Mouse (Mus musculus) hindbrain, embryonic 10.5 days (tissue): ENCODE results near the gene Tomm40l. TPM values are rescaled to one million over a fixed set of nuclear protein-coding genes. Genes with fewer than 3 reads are reported as not detected.
"Not testable (repeated sequence)": the region's sequence is repeated elsewhere in the genome, so short reads cannot be mapped to it uniquely, and the experiment has no call there.

Source experiments
- DNase-seq: peaks from one replicate; pipeline ENCODE4 v3.0.0-alpha.2; 2017; ENCODE audit warnings: low spot score
- H3K27ac ChIP-seq: fragments of 300-500 bp; sonication (generic); 2 replicates; pipeline ENCODE4 v1.5.1; 2016; ENCODE audit warnings: mild to moderate bottlenecking, moderate library complexity
- H3K27me3 ChIP-seq: fragments of 300-500 bp; sonication (generic); 2 replicates; pipeline ENCODE4 v1.6.1; 2016; ENCODE audit warnings: mild to moderate bottlenecking; ENCODE audit not compliant: poor library complexity, insufficient read depth, severe bottlenecking
- H3K36me3 ChIP-seq: fragments of 300-500 bp; sonication (generic); 2 replicates; pipeline ENCODE4 v1.6.1; 2016; ENCODE audit warnings: mild to moderate bottlenecking, moderate library complexity
- H3K4me1 ChIP-seq: fragments of 300-500 bp; sonication (generic); replicated peaks from 2 replicates; pipeline ENCODE4 v1.6.1; 2016; ENCODE audit warnings: mild to moderate bottlenecking
- H3K4me3 ChIP-seq: fragments of 300-500 bp; sonication (generic); 2 replicates; pipeline ENCODE4 v1.5.1; 2016; ENCODE audit warnings: mild to moderate bottlenecking, moderate library complexity
- H3K9me3 ChIP-seq: fragments of 300-500 bp; sonication (generic); 2 replicates; pipeline ENCODE4 v1.6.1; 2016; ENCODE audit warnings: mild to moderate bottlenecking, moderate library complexity
- WGBS: fragments of 180-500 bp; shearing (Covaris S2); methylation state at CpG from one replicate; pipeline ENCODE4 v1.1.7; 2016; 5-methylcytosine and 5-hydroxymethylcytosine counted together
- polyA plus RNA-seq: library from polyadenylated mRNA; unstranded; fragments of >200 nt; fragmentation: Nextera tagmentation; extraction: Ambion mirVana; gene quantifications from 2 replicates; pipeline ENCODE4 v1.2.1, GENCODE M21; 2016

Tomm40l gene
- polyA plus RNA-seq, 1 experiment from 2014 or later = 36.2 TPM

DNA sequence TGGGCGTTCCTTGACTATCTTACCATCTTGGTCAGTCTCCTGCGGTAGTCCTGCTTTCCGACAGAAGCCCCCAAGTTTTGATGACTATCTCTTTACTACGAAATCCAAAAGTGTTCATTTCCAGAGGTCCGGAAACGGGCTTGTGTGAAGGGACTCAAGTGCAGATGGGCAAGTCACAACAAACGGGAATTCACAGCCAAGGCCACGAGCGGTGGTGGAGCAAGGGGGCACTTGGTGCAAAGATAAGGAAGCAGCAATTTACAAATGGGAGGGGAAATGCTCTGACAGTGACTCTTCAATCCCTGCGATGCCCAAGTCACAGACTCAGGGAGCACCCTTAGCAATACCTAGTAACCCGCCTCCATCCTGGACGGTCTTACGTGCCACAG is 25.1 kb upstream of the Tomm40l start:
- Histone ChIP-seq H3K27me3 (no peaks in the 10 kb centered on the region), H3K4me3 (peak overlapping the region; percentile 71), H3K9me3 (no peaks in the 10 kb centered on the region), H3K27ac (peak overlapping the region; percentile 96), H3K36me3 (peaks cover 30% of the 10 kb centered on the region), H3K4me1 (peaks cover 65% of the 10 kb centered on the region)
- WGBS = 14% methylated on average over 13 of the region's 13 CpGs
- DNase-seq = no peak

DNA sequence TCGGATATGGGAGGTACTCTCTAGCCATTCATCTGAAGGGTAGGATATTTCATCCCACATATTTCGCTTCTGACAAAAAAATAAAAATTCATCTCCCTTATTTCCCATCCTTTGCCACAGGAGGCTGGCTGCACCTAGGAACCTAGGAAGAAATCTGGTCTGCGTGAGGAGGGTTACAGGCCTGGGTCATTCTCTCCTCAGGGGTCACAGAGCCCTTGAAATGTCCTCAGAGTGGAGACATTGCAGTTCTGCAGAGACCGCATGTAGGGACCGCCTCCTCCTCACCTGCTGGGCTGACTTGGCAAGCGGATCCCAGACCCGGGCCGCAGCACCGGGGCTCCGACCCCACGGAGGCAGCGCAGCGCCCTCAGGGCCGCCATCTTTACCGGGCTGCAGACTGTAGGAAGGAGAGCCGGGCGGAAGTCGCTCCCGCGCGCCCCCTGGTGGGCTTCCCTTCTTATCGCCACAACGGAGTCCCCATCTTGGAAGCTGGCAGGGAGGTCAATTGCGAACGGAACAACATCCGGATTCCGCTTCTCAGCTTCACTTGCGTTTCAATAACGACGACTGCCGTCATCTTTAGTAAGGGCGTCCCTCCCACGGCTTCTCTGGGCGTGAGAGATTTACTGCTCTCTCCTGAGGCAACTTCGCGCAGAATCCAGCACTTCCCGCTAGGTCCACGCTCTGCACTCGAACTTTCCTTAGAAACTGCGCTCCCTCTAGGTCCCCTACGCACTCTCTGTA is 24.6 kb upstream of the Tomm40l start:
- Histone ChIP-seq H3K4me3 (peak overlapping the region; percentile 71), H3K27ac (peak overlapping the region; percentile 96), H3K4me1 (peaks cover 60% of the 10 kb centered on the region), H3K36me3 (peaks cover 36% of the 10 kb centered on the region), H3K27me3 (no peaks in the 10 kb centered on the region), H3K9me3 (no peaks in the 10 kb centered on the region)
- peak; percentile 98 for DNase-seq
- under 1% methylated on average over 41 of the region's 41 CpGs for WGBS

GRCm38 (mm10) chr1:171245353-171245752 is 23.0 kb upstream of the Tomm40l start:
- Histone ChIP-seq H3K27ac (no peak overlapping the region), H3K27me3 (no peaks in the 10 kb centered on the region), H3K4me3 (peak overlapping the region; percentile 71), H3K4me1 (peaks cover 44% of the 10 kb centered on the region), H3K36me3 (peaks cover 51% of the 10 kb centered on the region), H3K9me3 (no peaks in the 10 kb centered on the region)
- WGBS = 93% methylated on average over 8 of the region's 8 CpGs
- no peak for DNase-seq

- H3K4me3 ChIP-seq, H3K9me3 ChIP-seq, H3K27ac ChIP-seq, H3K27me3 ChIP-seq, DNase-seq: not testable (repeated sequence)
- peaks cover 13% of the 10 kb centered on the region for H3K4me1 ChIP-seq
- H3K36me3 ChIP-seq = peaks cover 85% of the 10 kb centered on the region
- 88% methylated on average over 12 of the region's 12 CpGs for WGBS
Measured at GRCm38 (mm10) chr1:171241952-171242351, 19.6 kb upstream of the Tomm40l start.

- WGBS = 91% methylated on average over 10 of the region's 10 CpGs
- Histone ChIP-seq H3K4me1 (peaks cover 5% of the 10 kb centered on the region), H3K4me3 (no peak overlapping the region), H3K27me3 (no peaks in the 10 kb centered on the region), H3K36me3 (peaks cover 95% of the 10 kb centered on the region), H3K27ac (no peak overlapping the region), H3K9me3 (no peaks in the 10 kb centered on the region)
- no peak for DNase-seq
Measured at GRCm38 (mm10) chr1:171240911-171241310, 18.6 kb upstream of the Tomm40l start.

DNA sequence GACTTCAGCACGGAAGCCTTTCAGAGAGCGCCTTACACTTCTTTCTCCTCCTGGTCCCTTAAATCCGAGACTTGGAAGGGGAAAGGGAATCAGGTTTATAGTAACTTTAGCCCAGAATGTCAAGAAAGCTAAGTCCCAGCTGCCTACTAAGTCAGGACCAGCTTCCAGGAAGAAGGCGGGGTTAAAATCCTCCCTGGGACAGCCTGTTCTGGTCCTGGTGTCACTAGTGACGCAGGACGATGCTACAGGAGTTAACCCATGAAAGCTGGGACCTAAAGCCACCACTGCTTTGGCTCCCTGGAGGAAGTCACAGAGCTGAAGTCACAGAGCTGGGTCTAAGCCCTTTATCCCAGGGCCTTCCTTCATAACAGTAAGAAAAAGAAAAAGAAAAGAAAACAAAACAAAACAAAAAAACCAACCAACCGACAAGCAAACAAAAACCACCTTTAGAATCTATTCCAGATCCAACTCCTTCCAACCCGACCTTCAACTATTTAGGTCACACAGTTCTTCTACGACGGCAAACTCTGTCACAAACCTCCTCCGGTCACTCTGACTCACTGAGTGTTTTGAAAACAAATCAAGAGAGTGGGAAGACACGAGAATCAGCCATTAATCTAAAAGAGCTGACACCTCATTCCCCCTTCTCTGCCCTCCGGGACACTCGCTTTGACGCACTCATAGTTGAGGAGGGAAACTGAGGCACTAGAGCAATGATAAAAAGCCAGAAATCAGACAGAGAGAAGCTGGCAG is 17.9 kb upstream of the Tomm40l start:
- WGBS = 79% methylated on average over 15 of the region's 15 CpGs
- Histone ChIP-seq H3K4me1 (no peaks in the 10 kb centered on the region), H3K36me3 (peaks cover 97% of the 10 kb centered on the region), H3K9me3 (no peaks in the 10 kb centered on the region), H3K27me3 (no peaks in the 10 kb centered on the region), H3K27ac (no peak overlapping the region), H3K4me3 (no peak overlapping the region)
- no peak for DNase-seq

GRCm38 (mm10) chr1:171238463-171238862 is 16.1 kb upstream of the Tomm40l start:
- H3K4me1 ChIP-seq = no peaks in the 10 kb centered on the region
- H3K36me3 ChIP-seq = peaks cover 100% of the 10 kb centered on the region
- peak; percentile 59 for DNase-seq
- H3K27me3 ChIP-seq = no peaks in the 10 kb centered on the region
- no peak overlapping the region for H3K4me3 ChIP-seq
- no peak overlapping the region for H3K27ac ChIP-seq
- 77% methylated on average over 14 of the region's 14 CpGs for WGBS
- H3K9me3 ChIP-seq = no peaks in the 10 kb centered on the region

- no peak overlapping the region for H3K4me3 ChIP-seq
- no peaks in the 10 kb centered on the region for H3K9me3 ChIP-seq
- no peak for DNase-seq
- no peaks in the 10 kb centered on the region for H3K27me3 ChIP-seq
- peaks cover 96% of the 10 kb centered on the region for H3K36me3 ChIP-seq
- no peak overlapping the region for H3K27ac ChIP-seq
- H3K4me1 ChIP-seq = no peaks in the 10 kb centered on the region
- WGBS = 90% methylated on average over 6 of the region's 6 CpGs
Measured at GRCm38 (mm10) chr1:171237438-171237837, 15.1 kb upstream of the Tomm40l start.

DNA sequence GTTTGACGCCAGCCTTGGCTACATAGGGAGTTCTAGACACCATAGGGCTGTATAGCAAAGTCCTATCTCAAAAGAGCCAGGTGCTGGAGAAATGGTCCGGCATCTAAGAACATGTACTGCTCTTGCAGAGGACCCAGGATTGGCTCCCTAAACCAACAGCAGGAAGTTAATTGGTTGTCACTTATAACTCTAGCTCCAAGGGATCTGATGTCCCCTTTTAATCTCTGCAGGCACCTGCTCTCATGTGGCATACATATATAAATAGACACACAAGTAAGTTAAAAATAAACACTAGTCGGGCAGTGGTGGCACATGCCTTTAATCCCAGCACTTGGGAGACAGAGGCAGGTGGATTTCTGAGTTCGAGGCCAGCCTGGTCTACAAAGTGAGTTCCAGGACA is 13.5 kb upstream of the Tomm40l start:
- Histone ChIP-seq H3K4me3 (no peak overlapping the region), H3K27ac (no peak overlapping the region), H3K36me3 (peaks cover 80% of the 10 kb centered on the region), H3K4me1 (peaks cover 3% of the 10 kb centered on the region; the same call in 1 of the 2 replicates), H3K9me3 (no peaks in the 10 kb centered on the region), H3K27me3 (no peaks in the 10 kb centered on the region)
- DNase-seq = no peak
- WGBS = 91% methylated on average over 4 of the region's 4 CpGs

- H3K36me3 ChIP-seq = peaks cover 67% of the 10 kb centered on the region
- DNase-seq = no peak
- no peaks in the 10 kb centered on the region for H3K9me3 ChIP-seq
- H3K4me3 ChIP-seq = no peak overlapping the region
- H3K27ac ChIP-seq = no peak overlapping the region
- WGBS = 95% methylated on average over 4 of the region's 4 CpGs
- peaks cover 15% of the 10 kb centered on the region for H3K4me1 ChIP-seq
- H3K27me3 ChIP-seq = no peaks in the 10 kb centered on the region
Measured at GRCm38 (mm10) chr1:171234538-171234937, 12.2 kb upstream of the Tomm40l start.

GRCm38 (mm10) chr1:171234126-171234525 is 11.8 kb upstream of the Tomm40l start, which contains the start of gene Fcer1g:
Gene Fcer1g (minus strand): TSS chr1:171234365.
- WGBS = 94% methylated on average over 14 of the region's 14 CpGs
- DNase-seq = no peak
- Histone ChIP-seq H3K4me1 (peaks cover 15% of the 10 kb centered on the region), H3K36me3 (peaks cover 63% of the 10 kb centered on the region), H3K9me3 (no peaks in the 10 kb centered on the region), H3K27ac (no peak within 1 kb of the TSS), H3K27me3 (no peaks in the 10 kb centered on the region), H3K4me3 (no peak within 1 kb of the TSS)

DNA sequence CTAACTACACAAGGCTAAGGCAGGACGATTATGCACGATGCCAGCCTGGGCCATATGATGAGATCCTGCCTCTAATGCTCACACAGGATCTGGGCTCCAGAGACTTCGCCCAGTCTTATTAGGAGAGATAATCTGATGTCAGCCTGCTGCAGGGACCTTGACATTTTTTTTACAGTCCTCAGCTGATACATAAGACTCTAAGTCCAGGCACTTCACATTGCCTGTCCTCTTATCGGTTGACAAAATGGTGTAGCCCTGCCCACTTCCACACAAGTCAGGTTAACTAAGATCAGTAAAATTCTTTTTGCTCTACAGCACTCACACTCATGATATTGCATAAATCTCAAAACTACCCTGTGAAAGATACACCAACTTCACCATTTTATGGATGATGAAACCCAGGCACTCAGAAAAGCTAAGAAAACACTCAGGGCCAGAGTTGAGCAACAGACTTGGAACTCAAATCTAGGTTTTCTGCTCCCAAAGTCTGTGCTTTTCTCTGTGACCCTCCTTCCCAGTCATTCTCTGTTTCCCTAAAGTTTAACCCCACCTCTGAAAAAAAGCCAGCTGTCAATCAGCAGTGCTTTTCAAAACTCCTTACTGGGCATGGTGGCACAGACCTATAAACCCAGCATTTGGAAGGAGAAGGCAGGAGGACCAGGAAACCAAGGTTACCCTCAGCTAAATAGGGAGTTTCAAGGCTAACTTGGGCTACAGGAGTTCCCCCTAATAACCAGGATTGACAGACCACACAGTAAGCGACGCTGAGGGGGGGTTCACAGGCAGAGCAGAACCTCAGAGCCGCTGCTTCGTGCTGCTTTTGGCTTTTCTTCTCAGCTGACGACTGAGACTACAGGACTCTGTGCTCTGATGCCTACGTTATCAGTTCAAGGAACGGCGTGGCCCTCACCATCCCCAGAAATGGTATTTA is 10.8 kb upstream of the Tomm40l start:
- Histone ChIP-seq H3K9me3 (no peaks in the 10 kb centered on the region), H3K36me3 (peaks cover 52% of the 10 kb centered on the region), H3K4me3 (no peak overlapping the region), H3K27ac (no peak overlapping the region), H3K4me1 (peaks cover 15% of the 10 kb centered on the region), H3K27me3 (no peaks in the 10 kb centered on the region)
- DNase-seq = no peak
- WGBS = 84% methylated on average over 12 of the region's 12 CpGs
